Mouse (Mus musculus) forelimb bud, embryonic 11.5 days (tissue): Measurements from ENCODE around the gene Baz1a.

Source experiments
- DNase-seq: peaks from one replicate; pipeline ENCODE4 v3.0.0-alpha.2; 2012; ENCODE audit warnings: low read depth, low spot score

Baz1a gene

DNA sequence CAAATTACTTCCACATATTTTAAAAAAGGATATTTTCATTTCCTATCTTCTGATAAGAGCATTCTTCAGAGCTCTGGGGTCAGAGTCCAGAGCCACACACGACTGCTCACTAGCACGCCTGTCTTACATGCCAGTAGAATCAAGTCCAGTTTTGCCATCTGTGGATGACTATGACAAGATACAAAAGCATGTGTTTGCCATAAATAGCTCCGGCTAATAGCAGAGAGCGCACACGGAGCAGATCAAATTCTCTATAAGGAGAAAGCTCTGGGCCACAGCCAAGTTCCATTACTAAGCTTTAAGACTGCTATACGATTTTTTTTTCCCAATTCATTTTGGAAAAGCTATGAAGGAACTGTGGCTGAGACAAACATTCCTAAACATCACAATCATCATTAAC lies 154.6 kb downstream of the Baz1a start:
- DNase-seq: no peak

DNA sequence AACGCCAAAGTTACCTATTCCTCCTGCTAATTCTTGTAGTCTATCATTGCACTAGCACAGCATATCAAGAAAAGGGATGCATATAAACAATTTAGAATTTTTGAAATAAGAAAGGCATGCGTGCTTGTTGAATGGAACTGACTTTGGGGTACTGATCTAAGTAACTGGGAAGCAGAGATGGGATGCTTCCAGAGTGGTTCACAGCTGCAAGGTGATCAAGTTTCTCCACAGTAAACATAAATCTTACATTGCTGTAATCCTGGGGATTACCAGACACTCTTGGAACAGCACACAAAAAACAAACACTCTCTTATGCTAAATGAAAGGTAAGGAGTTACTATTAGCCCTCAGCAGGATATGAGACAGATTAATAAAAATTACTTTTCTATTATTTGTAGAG lies 163.6 kb downstream of the Baz1a start:
- DNase-seq: no peak

DNA sequence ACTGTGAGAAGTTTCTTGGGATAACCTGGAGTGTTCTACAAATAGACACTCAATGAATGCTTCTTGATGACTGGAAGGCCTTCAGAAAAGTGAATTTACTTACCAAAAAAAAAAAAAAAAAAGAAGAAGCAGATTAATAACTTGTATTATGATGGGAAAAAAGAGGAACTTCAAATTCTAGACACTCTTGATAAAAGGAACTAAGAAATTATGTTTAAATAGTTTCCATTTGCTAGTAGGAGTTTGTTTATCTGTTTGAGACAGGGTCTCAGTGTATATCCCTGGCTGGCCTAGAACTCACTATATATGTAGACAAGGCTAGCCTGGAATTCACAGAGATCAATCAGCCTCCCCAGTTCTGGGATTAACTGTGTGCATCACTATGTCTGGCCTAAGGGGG lies 169.7 kb downstream of the Baz1a start:
- DNase-seq: no peak
